Mouse (Mus musculus): ENCODE measurements around the gene Trim60. TPM values are rescaled to one million over a fixed set of nuclear protein-coding genes. Genes with fewer than 3 reads are reported as not detected.

Gene Trim60
- not detected in 2 replicates for polyA plus RNA-seq (2015; fragmentation: Nextera tagmentation; extraction: Ambion mirVana)

DNA sequence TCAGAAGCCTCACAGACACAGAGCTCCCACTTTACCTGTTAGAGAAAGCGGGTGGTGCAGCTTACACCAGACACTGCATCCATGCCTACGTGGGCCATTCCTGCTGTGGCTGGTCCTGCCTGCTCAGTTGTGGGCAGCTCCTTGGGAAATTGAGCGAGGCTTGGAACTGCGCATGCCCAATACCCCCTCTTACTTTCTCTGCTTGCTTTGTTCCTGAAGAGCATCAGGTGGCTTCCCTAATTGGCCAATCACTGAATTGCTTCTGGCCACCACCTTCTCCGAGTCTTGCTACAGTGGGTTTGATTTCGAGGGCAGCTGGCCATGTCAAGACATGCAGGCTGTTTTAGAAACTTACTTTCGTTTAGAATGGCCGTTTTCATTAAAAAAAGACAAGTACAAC, at the start of gene Trim60, which contains the start of gene Trim61:
Trim60 (minus strand) TSS at position 162 of the 400 bp plus-strand sequence.
Trim61 (minus strand) TSS at position 101 of the 400 bp plus-strand sequence.
- H3K27ac ChIP-seq (replicated peaks) = no peak within 1 kb of the TSS
- no peak for ATAC-seq (ENCODE audit: low read depth)
- 90% methylated on average over 8 of the region's 8 CpGs for WGBS
- H3K4me3 ChIP-seq = no peak within 1 kb of the TSS
- no peak within 1 kb of the TSS for H3K4me2 ChIP-seq
- H3K27me3 ChIP-seq = no peaks in the 10 kb centered on the region
- H3K9ac ChIP-seq = no peak within 1 kb of the TSS
- H3K36me3 ChIP-seq = no peaks in the 10 kb centered on the region
- H3K4me1 ChIP-seq (replicated peaks) = no peaks in the 10 kb centered on the region
- no peaks in the 10 kb centered on the region for H3K9me3 ChIP-seq

DNA sequence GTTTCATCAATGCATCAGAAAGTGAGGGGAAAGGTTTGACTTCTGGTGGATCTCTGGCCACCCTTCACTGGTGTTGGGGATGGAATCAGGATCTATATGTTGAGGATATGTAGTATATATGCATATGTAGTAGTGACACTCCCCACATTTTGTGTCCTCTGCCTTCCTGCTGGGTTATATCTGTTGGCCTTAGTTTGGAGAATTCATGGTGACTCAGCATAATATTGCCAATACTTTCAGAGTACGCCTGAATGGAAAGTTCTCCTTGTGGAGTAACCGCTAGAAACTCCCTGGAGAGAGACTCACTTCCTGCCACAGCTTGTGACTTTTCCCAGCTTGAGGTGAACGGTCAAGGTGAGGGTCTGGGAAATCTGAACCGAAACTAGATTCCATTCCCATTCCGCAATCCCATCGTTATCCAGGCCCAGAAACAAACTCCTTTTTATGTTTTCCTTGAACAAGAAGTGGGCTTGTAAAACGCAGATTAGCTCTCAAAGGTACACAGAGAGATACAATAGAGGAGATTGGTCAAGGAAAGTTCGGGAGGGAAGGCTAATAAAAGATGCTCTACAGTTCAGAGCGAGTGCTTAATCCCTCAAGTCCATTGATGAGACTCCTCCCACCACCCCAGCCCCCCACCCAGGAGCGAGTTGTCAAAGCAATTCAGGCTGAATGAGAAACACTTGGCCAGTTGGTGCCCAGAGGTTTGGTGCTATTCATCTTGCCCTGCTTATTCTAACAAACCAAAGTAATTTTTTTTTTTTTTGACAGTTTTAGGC, 49.5 kb upstream of the Trim60 start:
- H3K27ac ChIP-seq (replicated peaks) = no peak overlapping the region
- no peaks in the 10 kb centered on the region; the same call in 1 of the 2 replicates for H3K4me1 ChIP-seq (replicated peaks)
- no peaks in the 10 kb centered on the region for H3K36me3 ChIP-seq
- ATAC-seq (ENCODE audit: low read depth) = peak; percentile 56
- 19% methylated on average over 10 of the region's 10 CpGs for WGBS
- H3K9ac ChIP-seq = no peak overlapping the region
- no peak overlapping the region for H3K4me3 ChIP-seq
- no peaks in the 10 kb centered on the region for H3K27me3 ChIP-seq
- peak overlapping the region; percentile 12; the same call in 1 of the 2 replicates for H3K4me2 ChIP-seq
- H3K9me3 ChIP-seq = no peaks in the 10 kb centered on the region

DNA sequence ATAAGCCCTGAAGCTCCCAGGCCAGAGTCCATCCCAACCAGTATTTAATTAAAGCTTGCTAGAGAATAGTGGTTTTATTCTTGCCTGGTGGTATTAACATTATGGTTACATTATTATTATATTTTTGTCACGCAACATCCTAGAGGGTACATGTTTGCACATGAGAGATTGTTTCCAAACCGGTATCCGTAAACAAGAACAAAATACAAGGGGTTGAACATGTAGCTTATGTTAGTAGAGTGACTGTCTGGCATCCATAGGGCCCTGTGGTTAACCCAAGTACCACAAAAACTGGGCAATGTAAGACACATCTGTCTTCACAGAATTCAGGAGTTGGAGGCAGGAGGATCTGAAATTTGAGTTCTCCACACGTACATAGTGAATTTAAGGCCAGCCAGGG, 48.6 kb upstream of the Trim60 start:
- Histone ChIP-seq H3K36me3 (no peaks in the 10 kb centered on the region), H3K4me3 (no peak overlapping the region), H3K4me2 (no peak overlapping the region), H3K4me1 (replicated peaks) (no peaks in the 10 kb centered on the region; the same call in 1 of the 2 replicates), H3K27ac (replicated peaks) (no peak overlapping the region), H3K9ac (no peak overlapping the region), H3K9me3 (no peaks in the 10 kb centered on the region), H3K27me3 (no peaks in the 10 kb centered on the region)
- ATAC-seq (ENCODE audit: low read depth) = no peak
- WGBS = 91% methylated on average over 4 of the region's 4 CpGs

DNA sequence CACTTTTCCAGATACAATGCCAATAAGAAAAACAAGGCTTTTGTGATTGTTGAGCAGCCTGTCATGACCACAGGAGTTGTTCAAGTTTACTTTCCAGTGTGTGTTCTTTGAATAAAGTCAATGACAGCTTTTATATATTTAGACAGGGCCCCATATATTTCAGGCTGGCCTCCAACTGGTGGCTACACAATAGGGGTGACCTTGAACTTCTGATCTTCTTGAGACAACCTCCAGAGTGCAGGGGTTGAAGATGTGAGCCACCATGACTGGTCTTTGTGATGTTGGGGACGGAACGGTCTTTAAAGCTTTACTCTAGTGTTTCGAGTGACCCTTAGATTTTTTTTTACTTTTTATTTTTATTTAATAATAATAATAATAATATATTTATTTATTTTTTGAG, 47.2 kb upstream of the Trim60 start:
- Histone ChIP-seq H3K9me3 (no peaks in the 10 kb centered on the region), H3K4me3 (no peak overlapping the region), H3K36me3 (no peaks in the 10 kb centered on the region), H3K4me2 (no peak overlapping the region), H3K9ac (no peak overlapping the region), H3K4me1 (replicated peaks) (no peaks in the 10 kb centered on the region; the same call in 1 of the 2 replicates), H3K27ac (replicated peaks) (no peak overlapping the region), H3K27me3 (no peaks in the 10 kb centered on the region)
- no peak for ATAC-seq (ENCODE audit: low read depth)
- 91% methylated on average over 3 of the region's 3 CpGs for WGBS

DNA sequence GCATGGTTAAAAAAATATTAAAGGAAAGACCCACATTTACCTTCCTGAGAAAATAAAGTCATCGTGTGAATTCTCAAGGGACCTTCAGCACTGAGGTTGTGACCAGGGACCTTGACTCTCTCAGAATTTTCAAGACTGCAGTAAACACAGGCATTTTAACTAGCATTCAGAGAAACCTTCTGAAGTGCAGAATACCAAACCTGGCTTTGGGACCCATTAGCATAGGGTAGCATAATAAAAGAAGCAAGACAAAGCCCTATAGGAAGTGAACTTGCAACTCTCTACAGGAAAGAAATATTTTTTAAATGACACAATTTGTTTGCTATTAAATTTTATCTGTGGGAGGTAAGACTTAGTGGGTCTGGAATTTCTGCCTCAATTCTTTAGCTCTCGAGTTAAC, 45.7 kb upstream of the Trim60 start:
- Histone ChIP-seq H3K9ac (no peak overlapping the region), H3K27me3 (no peaks in the 10 kb centered on the region), H3K9me3 (no peaks in the 10 kb centered on the region), H3K4me1 (replicated peaks) (no peaks in the 10 kb centered on the region; the same call in 1 of the 2 replicates), H3K27ac (replicated peaks) (no peak overlapping the region), H3K4me3 (no peak overlapping the region), H3K36me3 (no peaks in the 10 kb centered on the region), H3K4me2 (no peak overlapping the region)
- 38% methylated on average over 2 of the region's 2 CpGs for WGBS
- ATAC-seq (ENCODE audit: low read depth) = no peak

DNA sequence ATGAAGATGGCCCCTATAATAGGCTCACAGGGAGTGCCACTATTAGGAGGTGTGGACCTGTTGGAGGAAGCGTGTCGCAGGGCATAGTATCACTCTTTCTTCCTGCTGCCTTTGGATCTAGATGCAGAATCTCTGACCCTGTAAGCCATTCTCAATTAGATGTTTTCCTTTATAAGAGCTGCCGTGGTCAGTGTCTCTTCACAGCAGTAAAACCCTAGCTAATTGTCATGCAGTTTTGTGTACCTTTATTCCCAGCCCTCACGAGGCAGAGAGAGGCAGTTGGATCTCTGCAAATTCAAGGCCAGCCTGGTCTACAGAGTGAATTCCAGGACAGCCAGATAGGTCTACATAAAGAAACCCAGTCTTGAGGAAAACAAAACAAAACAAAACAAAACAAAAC, 43.8 kb upstream of the Trim60 start:
- Histone ChIP-seq H3K9me3 (no peaks in the 10 kb centered on the region), H3K27ac (replicated peaks) (no peak overlapping the region), H3K36me3 (no peaks in the 10 kb centered on the region), H3K9ac (no peak overlapping the region), H3K4me1 (replicated peaks) (no peaks in the 10 kb centered on the region), H3K4me2 (no peak overlapping the region), H3K27me3 (no peaks in the 10 kb centered on the region), H3K4me3 (no peak overlapping the region)
- ATAC-seq (ENCODE audit: low read depth) = no peak
- WGBS = 64% methylated on average over 4 of the region's 4 CpGs

DNA sequence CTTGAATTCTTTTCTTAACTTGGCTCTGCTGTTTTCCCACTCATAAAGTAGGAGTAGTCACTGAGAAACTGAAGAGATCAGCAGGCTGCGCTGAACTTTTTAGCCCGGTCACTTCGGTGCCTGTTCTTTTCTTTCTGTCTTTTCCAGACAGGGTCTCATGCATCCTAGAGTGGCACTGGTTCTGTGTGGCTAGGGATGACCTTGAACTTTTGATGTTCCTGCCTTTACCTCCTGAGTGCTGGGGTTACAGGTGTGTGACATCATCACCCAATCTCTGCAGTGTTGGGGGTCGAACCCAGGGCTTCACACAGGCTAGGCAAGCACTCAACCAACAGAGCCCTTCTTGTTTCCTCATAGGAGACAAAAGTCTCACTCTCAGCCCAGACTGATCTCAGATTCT, 38.3 kb upstream of the Trim60 start:
- H3K27ac ChIP-seq (replicated peaks) = no peak overlapping the region

DNA sequence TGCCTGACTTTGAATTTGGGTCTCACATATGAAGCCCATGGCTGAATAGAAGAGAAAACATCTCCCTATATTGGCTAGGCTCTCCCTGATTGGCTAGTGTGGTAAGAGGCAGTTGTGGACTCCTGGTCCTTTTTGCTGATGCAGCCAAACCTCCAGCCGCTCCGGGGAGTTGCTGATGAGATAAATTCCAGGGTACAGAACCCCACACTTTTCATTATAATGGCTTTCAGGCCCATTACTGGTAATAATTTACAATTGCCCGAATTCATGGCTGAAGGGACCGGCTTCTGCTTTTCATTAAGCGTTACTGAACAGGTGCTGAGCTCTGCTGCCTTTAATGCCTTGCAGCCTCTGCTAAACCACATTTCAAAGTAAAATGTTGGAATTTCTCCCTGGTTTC, 35.6 kb upstream of the Trim60 start:
- no peak overlapping the region for H3K27ac ChIP-seq (replicated peaks)
- ATAC-seq (ENCODE audit: low read depth) = no peak
- H3K9me3 ChIP-seq = no peaks in the 10 kb centered on the region
- no peak overlapping the region for H3K4me3 ChIP-seq
- H3K4me2 ChIP-seq = no peak overlapping the region
- H3K4me1 ChIP-seq (replicated peaks) = peaks cover 8% of the 10 kb centered on the region; the same call in 1 of the 2 replicates
- H3K36me3 ChIP-seq = no peaks in the 10 kb centered on the region
- H3K27me3 ChIP-seq = no peaks in the 10 kb centered on the region
- 23% methylated on average over 5 of the region's 5 CpGs for WGBS
- H3K9ac ChIP-seq = no peak overlapping the region

More for the DNA sequence above, 38.3 kb upstream of the Trim60 start:
- no peaks in the 10 kb centered on the region for H3K36me3 ChIP-seq
- 92% methylated on average over 4 of the region's 4 CpGs for WGBS
- peaks cover 8% of the 10 kb centered on the region; the same call in 1 of the 2 replicates for H3K4me1 ChIP-seq (replicated peaks)
- H3K4me3 ChIP-seq = no peak overlapping the region
- no peak overlapping the region for H3K4me2 ChIP-seq
- H3K9ac ChIP-seq = no peak overlapping the region
- no peak for ATAC-seq (ENCODE audit: low read depth)
- H3K27me3 ChIP-seq = no peaks in the 10 kb centered on the region
- H3K9me3 ChIP-seq = no peaks in the 10 kb centered on the region

DNA sequence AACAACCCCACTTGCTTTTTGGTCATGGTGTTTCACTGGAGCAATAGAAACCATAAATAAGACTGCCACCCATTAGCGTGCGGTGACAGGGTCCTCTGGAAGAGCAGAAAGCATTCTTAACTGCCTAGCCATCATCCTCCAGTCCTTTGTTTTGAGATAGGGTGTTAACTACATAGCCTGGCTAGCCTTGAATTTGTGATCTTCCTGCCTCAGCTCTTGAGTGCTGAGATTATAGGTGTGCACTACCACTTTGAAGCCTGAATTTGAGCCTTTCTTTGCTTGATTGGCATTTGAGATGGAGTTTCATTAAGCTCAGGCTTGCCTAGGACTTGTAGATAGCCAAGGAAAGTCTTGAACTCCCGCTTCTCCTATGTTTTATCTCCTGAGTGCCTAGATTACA, 35.2 kb upstream of the Trim60 start:
- WGBS = 42% methylated on average over 3 of the region's 3 CpGs
- Histone ChIP-seq H3K27me3 (no peaks in the 10 kb centered on the region), H3K36me3 (no peaks in the 10 kb centered on the region), H3K9ac (no peak overlapping the region), H3K4me1 (replicated peaks) (peaks cover 8% of the 10 kb centered on the region; the same call in 1 of the 2 replicates), H3K4me2 (no peak overlapping the region), H3K4me3 (no peak overlapping the region), H3K9me3 (no peaks in the 10 kb centered on the region), H3K27ac (replicated peaks) (no peak overlapping the region)
- no peak for ATAC-seq (ENCODE audit: low read depth)

DNA sequence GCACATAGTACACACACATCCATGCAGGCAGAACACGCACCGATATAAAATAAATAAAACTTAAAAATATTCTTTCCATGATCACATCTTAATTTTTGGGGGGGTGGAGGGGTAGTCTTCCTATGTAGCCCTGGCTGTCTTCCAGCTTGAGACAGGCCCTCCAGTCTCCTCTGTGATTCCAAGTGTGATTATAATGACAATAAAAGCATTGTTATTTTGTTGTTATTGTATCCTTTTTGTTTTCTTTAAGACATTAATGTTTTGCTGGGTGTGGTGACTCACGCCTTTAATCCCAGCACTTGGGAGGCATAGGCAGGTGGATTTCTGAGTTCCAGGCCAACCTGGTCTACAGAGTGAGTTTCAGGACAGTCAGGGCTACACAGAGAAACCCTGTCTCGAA, 29.4 kb upstream of the Trim60 start:
- WGBS = 76% methylated on average over 4 of the region's 4 CpGs
- Histone ChIP-seq H3K9ac (no peak overlapping the region), H3K4me3 (no peak overlapping the region), H3K9me3 (no peaks in the 10 kb centered on the region), H3K27me3 (no peaks in the 10 kb centered on the region), H3K36me3 (no peaks in the 10 kb centered on the region), H3K4me2 (no peak overlapping the region), H3K27ac (replicated peaks) (no peak overlapping the region), H3K4me1 (replicated peaks) (no peaks in the 10 kb centered on the region)
- ATAC-seq (ENCODE audit: low read depth) = no peak

DNA sequence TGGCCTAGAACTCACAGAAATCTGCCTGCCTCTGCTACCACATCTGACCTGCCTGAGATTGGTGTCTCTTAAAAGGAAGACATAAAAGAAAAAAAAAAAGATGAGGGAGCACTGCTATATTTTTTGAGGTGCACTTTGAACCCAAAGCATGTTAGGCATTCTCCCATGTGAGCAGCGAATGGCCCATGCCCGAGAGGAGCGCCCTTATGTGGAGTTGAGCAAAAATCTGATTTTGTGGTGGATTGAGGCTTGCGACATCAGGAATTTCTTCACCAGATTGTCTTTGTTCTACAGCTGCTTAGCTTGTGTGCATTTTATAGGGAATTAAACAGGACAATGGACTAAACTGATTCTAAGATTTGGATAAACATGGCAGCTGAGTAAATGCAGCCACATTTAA, 28.8 kb upstream of the Trim60 start:
- Histone ChIP-seq H3K4me2 (no peak overlapping the region), H3K9ac (no peak overlapping the region), H3K4me1 (replicated peaks) (no peaks in the 10 kb centered on the region), H3K27ac (replicated peaks) (no peak overlapping the region), H3K36me3 (no peaks in the 10 kb centered on the region), H3K27me3 (no peaks in the 10 kb centered on the region), H3K4me3 (no peak overlapping the region), H3K9me3 (no peaks in the 10 kb centered on the region)
- ATAC-seq (ENCODE audit: low read depth) = no peak
- WGBS = 94% methylated on average over 4 of the region's 4 CpGs

DNA sequence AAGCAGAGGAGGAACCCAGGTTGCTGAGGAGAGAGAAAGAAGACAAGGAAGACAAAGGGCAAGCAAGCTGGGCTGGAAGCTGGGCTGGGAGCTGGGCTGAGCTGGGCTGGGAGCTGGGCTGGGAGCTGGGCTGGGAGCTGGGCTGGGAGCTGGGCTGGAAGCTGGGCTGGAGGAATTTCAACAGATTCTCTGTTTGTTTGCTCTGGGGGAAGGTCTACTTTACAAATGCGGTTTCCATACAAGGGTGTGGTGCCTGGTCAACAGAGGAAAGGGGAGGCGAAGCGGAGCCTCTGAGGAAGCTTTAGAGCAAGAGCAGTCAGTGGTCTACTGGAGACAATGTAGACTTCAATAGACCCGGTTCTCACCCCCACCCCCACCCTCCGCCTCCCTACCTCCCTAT, 28.2 kb upstream of the Trim60 start:
- 32% methylated on average over 5 of the region's 5 CpGs for WGBS
- no peak overlapping the region for H3K9ac ChIP-seq
- no peaks in the 10 kb centered on the region for H3K4me1 ChIP-seq (replicated peaks)
- H3K9me3 ChIP-seq = no peaks in the 10 kb centered on the region
- 0 out of 2 replicates have a peak overlapping the region, but pooled peaks have one; percentile 4 for H3K4me2 ChIP-seq
- 0 out of 2 replicates have a peak overlapping the region, but pooled peaks have one; percentile 38 for H3K27ac ChIP-seq (replicated peaks)
- no peaks in the 10 kb centered on the region for H3K27me3 ChIP-seq
- H3K36me3 ChIP-seq = no peaks in the 10 kb centered on the region
- no peak for ATAC-seq (ENCODE audit: low read depth)
- no peak overlapping the region for H3K4me3 ChIP-seq
